Mouse (Mus musculus): ENCODE results near the gene Casd1. TPM values are rescaled to one million over a fixed set of nuclear protein-coding genes. Genes with fewer than 3 reads are reported as not detected.

Gene Casd1
- total RNA-seq, 1 experiment = 12.5 TPM

GRCm38 (mm10) chr6:4588722-4589121 is 11.9 kb upstream of the Casd1 start:
- Histone ChIP-seq H3K27ac (ENCODE audit: insufficient read depth, low read depth, low read length, poor library complexity, severe bottlenecking) (no peak overlapping the region), H3K36me3 (ENCODE audit: control insufficient read depth, insufficient read depth, low read length, poor library complexity, severe bottlenecking) (no peaks in the 10 kb centered on the region), H3K4me3 (ENCODE audit: insufficient read depth in 1 of 2, low read depth in 1 of 2, low read length in 2 of 2, poor library complexity in 1 of 2, severe bottlenecking in 1 of 2) (no peak overlapping the region), H3K9me3 (ENCODE audit: control insufficient read depth, insufficient read depth, low read depth, low read length) (no peaks in the 10 kb centered on the region), H3K9ac (ENCODE audit: insufficient read depth, low read depth, low read length, poor library complexity, severe bottlenecking) (no peak overlapping the region), H3K4me1 (ENCODE audit: control insufficient read depth in 2 of 2, insufficient read depth in 2 of 2, low read length in 2 of 2, poor library complexity in 1 of 2) (no peaks in the 10 kb centered on the region)
- in situ Hi-C loops (cut with MboI; ENCODE audit: low sequenced_read_pairs in 2 of 2, unreplicated experiment in 2 of 2) = no loop called here
- TF ChIP-seq CHD2 (IDR thresholded peaks at IDR 0.05; ENCODE audit: low read depth, low read length) (no peak), HCFC1 (IDR thresholded peaks at IDR 0.05; ENCODE audit: borderline replicate concordance, insufficient read depth, low read length) (no peak), ZC3H11A (IDR thresholded peaks at IDR 0.05; ENCODE audit: borderline replicate concordance, low read depth, low read length) (no peak), ZNF384 (IDR thresholded peaks at IDR 0.05; ENCODE audit: low read depth, low read length) (no peak), MAFK (IDR thresholded peaks at IDR 0.05; ENCODE audit: insufficient read depth, low read depth, low read length) (no peak)
- DNase-seq (ENCODE audit: low read depth, low spot score) = no peak

DNA sequence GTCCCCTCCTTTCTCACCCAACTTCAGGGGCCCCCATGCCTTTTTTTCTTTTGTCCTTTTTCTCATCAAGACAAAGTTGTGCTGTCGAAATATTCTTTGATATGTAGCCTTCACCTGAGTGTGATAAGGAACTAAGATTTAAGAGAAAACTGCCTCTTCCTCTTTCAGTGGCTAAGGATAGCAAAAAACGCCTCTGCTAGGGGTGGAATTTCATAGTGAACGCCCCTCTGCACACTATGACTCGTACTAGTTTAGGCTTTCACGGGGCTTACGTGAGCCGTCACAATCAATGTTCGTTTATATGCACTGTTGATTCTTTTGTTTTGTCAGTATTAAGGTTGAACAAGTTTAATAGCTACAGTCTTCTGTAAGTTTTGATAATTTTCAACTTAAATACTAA is 10.6 kb upstream of the Casd1 start:
- no peak for DNase-seq (ENCODE audit: low read depth, low spot score)
- no peak overlapping the region for H3K27ac ChIP-seq (ENCODE audit: insufficient read depth, low read depth, low read length, poor library complexity, severe bottlenecking)
- no peaks in the 10 kb centered on the region for H3K36me3 ChIP-seq (ENCODE audit: control insufficient read depth, insufficient read depth, low read length, poor library complexity, severe bottlenecking)
- H3K9me3 ChIP-seq (ENCODE audit: control insufficient read depth, insufficient read depth, low read depth, low read length) = no peaks in the 10 kb centered on the region
- no peaks in the 10 kb centered on the region for H3K4me1 ChIP-seq (ENCODE audit: control insufficient read depth in 2 of 2, insufficient read depth in 2 of 2, low read length in 2 of 2, poor library complexity in 1 of 2)
- in situ Hi-C loops (cut with MboI; ENCODE audit: low sequenced_read_pairs in 2 of 2, unreplicated experiment in 2 of 2) = no loop called here
- TF ChIP-seq HCFC1 (IDR thresholded peaks at IDR 0.05; ENCODE audit: borderline replicate concordance, insufficient read depth, low read length) (no peak), ZNF384 (IDR thresholded peaks at IDR 0.05; ENCODE audit: low read depth, low read length) (no peak), ZC3H11A (IDR thresholded peaks at IDR 0.05; ENCODE audit: borderline replicate concordance, low read depth, low read length) (no peak), MAFK (IDR thresholded peaks at IDR 0.05; ENCODE audit: insufficient read depth, low read depth, low read length) (no peak), CHD2 (IDR thresholded peaks at IDR 0.05; ENCODE audit: low read depth, low read length) (no peak)
- H3K4me3 ChIP-seq (ENCODE audit: insufficient read depth in 1 of 2, low read depth in 1 of 2, low read length in 2 of 2, poor library complexity in 1 of 2, severe bottlenecking in 1 of 2) = no peak overlapping the region
- no peak overlapping the region for H3K9ac ChIP-seq (ENCODE audit: insufficient read depth, low read depth, low read length, poor library complexity, severe bottlenecking)

DNA sequence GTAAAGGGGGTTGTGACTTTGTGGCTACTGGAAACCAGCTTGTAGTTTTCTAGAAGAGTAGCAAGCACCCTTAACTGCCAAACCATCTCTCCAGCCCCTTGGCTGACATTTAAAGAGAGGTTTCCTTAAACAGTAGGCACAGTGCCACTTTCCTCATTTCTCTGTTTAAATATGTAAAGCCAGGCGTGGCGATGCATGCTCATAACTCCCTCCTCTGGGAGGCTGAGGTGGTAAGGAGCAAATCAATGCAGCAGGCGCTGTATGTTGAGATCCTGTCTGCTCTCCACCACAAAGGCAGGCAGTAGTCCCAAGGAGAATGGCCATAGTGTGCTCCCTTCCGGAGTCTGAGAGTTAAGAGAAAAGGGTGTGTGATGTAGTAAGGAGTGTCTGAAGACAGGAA is 2.9 kb upstream of the Casd1 start:
- H3K36me3 ChIP-seq (ENCODE audit: control insufficient read depth, insufficient read depth, low read length, poor library complexity, severe bottlenecking) = no peaks in the 10 kb centered on the region
- H3K9me3 ChIP-seq (ENCODE audit: control insufficient read depth, insufficient read depth, low read depth, low read length) = no peaks in the 10 kb centered on the region
- no peak overlapping the region for H3K27ac ChIP-seq (ENCODE audit: insufficient read depth, low read depth, low read length, poor library complexity, severe bottlenecking)
- no peak for TF ChIP-seq MAFK (IDR thresholded peaks at IDR 0.05; ENCODE audit: insufficient read depth, low read depth, low read length)
- TF ChIP-seq HCFC1 (IDR thresholded peaks at IDR 0.05; ENCODE audit: borderline replicate concordance, insufficient read depth, low read length) = no peak
- TF ChIP-seq ZC3H11A (IDR thresholded peaks at IDR 0.05; ENCODE audit: borderline replicate concordance, low read depth, low read length) = no peak
- TF ChIP-seq CHD2 (IDR thresholded peaks at IDR 0.05; ENCODE audit: low read depth, low read length) = no peak
- no peak for TF ChIP-seq ZNF384 (IDR thresholded peaks at IDR 0.05; ENCODE audit: low read depth, low read length)
- H3K4me1 ChIP-seq (ENCODE audit: control insufficient read depth in 2 of 2, insufficient read depth in 2 of 2, low read length in 2 of 2, poor library complexity in 1 of 2) = peaks cover 0 to 6% of the 10 kb centered on the region in 2 experiments; a peak in 2 of 4 replicates
- DNase-seq (ENCODE audit: low read depth, low spot score) = no peak
- in situ Hi-C loops (cut with MboI; ENCODE audit: low sequenced_read_pairs in 2 of 2, unreplicated experiment in 2 of 2) = no loop called here
- H3K9ac ChIP-seq (ENCODE audit: insufficient read depth, low read depth, low read length, poor library complexity, severe bottlenecking) = no peak overlapping the region
- no peak overlapping the region for H3K4me3 ChIP-seq (ENCODE audit: insufficient read depth in 1 of 2, low read depth in 1 of 2, low read length in 2 of 2, poor library complexity in 1 of 2, severe bottlenecking in 1 of 2)

GRCm38 (mm10) chr6:4600085-4600657 is 468 bp upstream of the Casd1 start:
- Histone ChIP-seq H3K4me3 (ENCODE audit: insufficient read depth in 1 of 2, low read depth in 1 of 2, low read length in 2 of 2, poor library complexity in 1 of 2, severe bottlenecking in 1 of 2) (peak overlapping the region; percentile 75 to 85), H3K36me3 (ENCODE audit: control insufficient read depth, insufficient read depth, low read length, poor library complexity, severe bottlenecking) (no peaks in the 10 kb centered on the region), H3K4me1 (ENCODE audit: control insufficient read depth in 2 of 2, insufficient read depth in 2 of 2, low read length in 2 of 2, poor library complexity in 1 of 2) (peaks cover 0 to 6% of the 10 kb centered on the region in 2 experiments; a peak in 2 of 4 replicates), H3K9me3 (ENCODE audit: control insufficient read depth, insufficient read depth, low read depth, low read length) (no peaks in the 10 kb centered on the region), H3K9ac (ENCODE audit: insufficient read depth, low read depth, low read length, poor library complexity, severe bottlenecking) (peak overlapping the region; percentile 82), H3K27ac (ENCODE audit: insufficient read depth, low read depth, low read length, poor library complexity, severe bottlenecking) (no peak overlapping the region)
- no peak for TF ChIP-seq MAFK (IDR thresholded peaks at IDR 0.05; ENCODE audit: insufficient read depth, low read depth, low read length)
- no peak for TF ChIP-seq CHD2 (IDR thresholded peaks at IDR 0.05; ENCODE audit: low read depth, low read length)
- no peak for TF ChIP-seq ZNF384 (IDR thresholded peaks at IDR 0.05; ENCODE audit: low read depth, low read length)
- TF ChIP-seq HCFC1 (IDR thresholded peaks at IDR 0.05; ENCODE audit: borderline replicate concordance, insufficient read depth, low read length) = no peak
- TF ChIP-seq ZC3H11A (IDR thresholded peaks at IDR 0.05; ENCODE audit: borderline replicate concordance, low read depth, low read length) = no peak
- in situ Hi-C loops (cut with MboI; ENCODE audit: low sequenced_read_pairs in 2 of 2, unreplicated experiment in 2 of 2) = no loop called here
- peak; percentile 9 for DNase-seq (ENCODE audit: low read depth, low spot score)

All from ES-E14 (cell line).